Comparison of ENCODE assay signal across 8 mouse cellular contexts in genomic region chr17:35509284-35509683, GRCm38 (mm10). TPM values are rescaled to one million over a fixed set of nuclear protein-coding genes. Genes with fewer than 3 reads are reported as not detected.
DNase-seq lines count a peak whose midpoint lies in the region; ATAC-seq and TF ChIP-seq lines count a peak whose summit lies in the region.

No protein-coding gene starts in this region.

- no peak overlapping the region for H3K27ac ChIP-seq in kidney, embryonic 14.5 days (ENCODE audit: low read depth, low read length)
- H3K27ac ChIP-seq in kidney, embryonic 16.5 days (ENCODE audit: low read length): no peak overlapping the region
- peak overlapping the region; percentile 88 for H3K27ac ChIP-seq in ES-Bruce4 (ENCODE audit: insufficient read depth, low read length)
- H3K27ac ChIP-seq in embryonic facial prominence, embryonic 14.5 days (replicated peaks; ENCODE audit: low read depth, low read length): no peak overlapping the region
- no peak overlapping the region for H3K27ac ChIP-seq in lung, embryonic 15.5 days

- H3K9me3 ChIP-seq in kidney, embryonic 14.5 days (ENCODE audit: control insufficient read depth, low read length): no peaks in the 10 kb centered on the region
- no peaks in the 10 kb centered on the region for H3K9me3 ChIP-seq in kidney, embryonic 16.5 days (ENCODE audit: low read length)
- no peaks in the 10 kb centered on the region for H3K9me3 ChIP-seq in ES-Bruce4 (replicated peaks; ENCODE audit: control insufficient read depth, insufficient read depth, low read length, poor library complexity, severe bottlenecking)
- no peaks in the 10 kb centered on the region for H3K9me3 ChIP-seq in embryonic facial prominence, embryonic 14.5 days (ENCODE audit: control insufficient read depth, low read length)
- H3K9me3 ChIP-seq in lung, embryonic 15.5 days: no peaks in the 10 kb centered on the region

- DNase-seq in embryonic facial prominence, embryonic 14.5 days (ENCODE audit: low spot score): peak; percentile 78
- peak; percentile 73 to 74 for DNase-seq in thymus, postnatal 36 days
- DNase-seq in right cerebral cortex, postnatal 14 days: no peak
- no peak for DNase-seq in gastrocnemius, postnatal 25 days

- H3K9ac ChIP-seq in kidney, embryonic 14.5 days (ENCODE audit: low read depth, low read length): no peak overlapping the region
- H3K9ac ChIP-seq in kidney, embryonic 16.5 days (replicated peaks; ENCODE audit: low read length): no peak overlapping the region
- H3K9ac ChIP-seq in ES-Bruce4 (ENCODE audit: low read depth, poor library complexity, severe bottlenecking): peak overlapping the region; percentile 46
- H3K9ac ChIP-seq in embryonic facial prominence, embryonic 14.5 days (ENCODE audit: low read depth, low read length): no peak overlapping the region
- H3K9ac ChIP-seq in lung, embryonic 15.5 days: no peak overlapping the region

- TF ChIP-seq POLR2A in ES-Bruce4 (IDR thresholded peaks at IDR 0.05; ENCODE audit: insufficient read depth, low read length): no peak

- 0 out of 2 replicates have a peak, but pooled peaks have one; percentile 46 for ATAC-seq in kidney, embryonic 14.5 days (ENCODE audit: low FRiP score, low TSS enrichment)
- no peak for ATAC-seq in kidney, embryonic 16.5 days (ENCODE audit: low FRiP score, low TSS enrichment)
- no peak; the same call in 1 of the 2 replicates for ATAC-seq in embryonic facial prominence, embryonic 14.5 days (ENCODE audit: low read depth)
- ATAC-seq in lung, embryonic 15.5 days (ENCODE audit: borderline replicate concordance, extremely low read depth, low FRiP score, low TSS enrichment): peak; percentile 21; the same call in 1 of the 2 replicates

- no peaks in the 10 kb centered on the region for H3K4me1 ChIP-seq in kidney, embryonic 14.5 days (ENCODE audit: control insufficient read depth, insufficient read depth, low read length)
- H3K4me1 ChIP-seq in kidney, embryonic 16.5 days (ENCODE audit: insufficient read depth, low read length): peaks cover 3% of the 10 kb centered on the region
- no peaks in the 10 kb centered on the region for H3K4me1 ChIP-seq in ES-Bruce4 (ENCODE audit: control insufficient read depth, insufficient read depth, low read length)
- no peaks in the 10 kb centered on the region for H3K4me1 ChIP-seq in embryonic facial prominence, embryonic 14.5 days (ENCODE audit: control insufficient read depth, insufficient read depth, low read length)
- peaks cover 10% of the 10 kb centered on the region for H3K4me1 ChIP-seq in lung, embryonic 15.5 days

- 29% methylated on average over 8 of the region's 8 CpGs for WGBS in kidney, embryonic 14.5 days
- 22% methylated on average over 8 of the region's 8 CpGs for WGBS in kidney, embryonic 16.5 days
- WGBS in embryonic facial prominence, embryonic 14.5 days: 21% methylated on average over 8 of the region's 8 CpGs
- 11% methylated on average over 8 of the region's 8 CpGs for WGBS in lung, embryonic 15.5 days

- peaks cover 11% of the 10 kb centered on the region; the same call in 1 of the 2 replicates for H3K36me3 ChIP-seq in kidney, embryonic 14.5 days (ENCODE audit: control insufficient read depth, insufficient read depth, low read length)
- peaks cover 6% of the 10 kb centered on the region for H3K36me3 ChIP-seq in kidney, embryonic 16.5 days (ENCODE audit: insufficient read depth, low read length)
- peaks cover 31% of the 10 kb centered on the region for H3K36me3 ChIP-seq in ES-Bruce4 (ENCODE audit: control insufficient read depth, insufficient read depth, low read length, poor library complexity, severe bottlenecking)
- peaks cover 8% of the 10 kb centered on the region; the same call in 1 of the 2 replicates for H3K36me3 ChIP-seq in embryonic facial prominence, embryonic 14.5 days (ENCODE audit: control insufficient read depth, insufficient read depth, low read length)
- peaks cover 8% of the 10 kb centered on the region; the same call in 1 of the 2 replicates for H3K36me3 ChIP-seq in lung, embryonic 15.5 days

- no peak overlapping the region for H3K4me3 ChIP-seq in kidney, embryonic 14.5 days (ENCODE audit: low read length)
- no peak overlapping the region for H3K4me3 ChIP-seq in kidney, embryonic 16.5 days (ENCODE audit: low read length)
- peak overlapping the region; percentile 53 for H3K4me3 ChIP-seq in ES-Bruce4 (ENCODE audit: low read depth, low read length)
- H3K4me3 ChIP-seq in embryonic facial prominence, embryonic 14.5 days (ENCODE audit: low read depth, low read length): no peak overlapping the region
- no peak overlapping the region for H3K4me3 ChIP-seq in lung, embryonic 15.5 days

- H3K4me2 ChIP-seq in kidney, embryonic 14.5 days (replicated peaks; ENCODE audit: low read depth, low read length): no peak overlapping the region
- H3K4me2 ChIP-seq in kidney, embryonic 16.5 days (replicated peaks; ENCODE audit: low read depth, low read length): no peak overlapping the region
- H3K4me2 ChIP-seq in embryonic facial prominence, embryonic 14.5 days (ENCODE audit: low read depth, low read length): no peak overlapping the region
- no peak overlapping the region for H3K4me2 ChIP-seq in lung, embryonic 15.5 days

- peaks cover 30% of the 10 kb centered on the region for H3K27me3 ChIP-seq in kidney, embryonic 14.5 days (ENCODE audit: control insufficient read depth, insufficient read depth, low read length)
- H3K27me3 ChIP-seq in kidney, embryonic 16.5 days (ENCODE audit: insufficient read depth, low read length): peaks cover 17% of the 10 kb centered on the region
- H3K27me3 ChIP-seq in ES-Bruce4 (ENCODE audit: control insufficient read depth, insufficient read depth, low read length, poor library complexity, severe bottlenecking): no peaks in the 10 kb centered on the region
- peaks cover 31% of the 10 kb centered on the region for H3K27me3 ChIP-seq in embryonic facial prominence, embryonic 14.5 days (replicated peaks; ENCODE audit: control insufficient read depth, insufficient read depth, low read length)
- peaks cover 22% of the 10 kb centered on the region for H3K27me3 ChIP-seq in lung, embryonic 15.5 days

- TF ChIP-seq EP300 in ES-Bruce4 (IDR thresholded peaks at IDR 0.05; ENCODE audit: insufficient read depth, low read depth, low read length): peak; percentile 93

- peak; percentile 67 for TF ChIP-seq CTCF in ES-Bruce4 (IDR thresholded peaks at IDR 0.05; ENCODE audit: low read depth, low read length)

RNA-seq across cellular contexts. Expression of gene Pou5f1, which starts 3.5 kb away (rescaled TPM):
- polyA plus RNA-seq in kidney, embryonic 14.5 days (2014; fragmentation: Nextera tagmentation; extraction: Ambion mirVana): not detected in 2 replicates
- 0.19 TPM in 1 of 2 replicates, not detected in the other for polyA plus RNA-seq in kidney, embryonic 16.5 days (2015; fragmentation: Nextera tagmentation; extraction: Ambion mirVana)
- polyA plus RNA-seq in ES-Bruce4 (2011; ENCODE audit: insufficient read depth, insufficient read length, low read depth, missing spikeins): 397 and 429 TPM in 2 replicates
- not detected in 2 replicates for polyA plus RNA-seq in embryonic facial prominence, embryonic 14.5 days (2014; fragmentation: Nextera tagmentation; extraction: Ambion mirVana)
- polyA plus RNA-seq in lung, embryonic 15.5 days (2015; fragmentation: Nextera tagmentation; extraction: Ambion mirVana): 0.11 and 0.14 TPM in 2 replicates
- under 1 TPM in 1 of 2 experiments, not detected in 1; 0.27 TPM for total RNA-seq in gastrocnemius, postnatal 25 days (2021)

RNA-seq across cellular contexts. Expression of gene Tcf19, which starts 7.3 kb away (rescaled TPM):
- polyA plus RNA-seq in kidney, embryonic 14.5 days (2014; fragmentation: Nextera tagmentation; extraction: Ambion mirVana): 67.8 and 68.1 TPM in 2 replicates
- 72.9 and 77.2 TPM in 2 replicates for polyA plus RNA-seq in kidney, embryonic 16.5 days (2015; fragmentation: Nextera tagmentation; extraction: Ambion mirVana)
- 4.0 and 5.2 TPM in 2 replicates for polyA plus RNA-seq in ES-Bruce4 (2011; ENCODE audit: insufficient read depth, insufficient read length, low read depth, missing spikeins)
- 82.9 and 83.2 TPM in 2 replicates for polyA plus RNA-seq in embryonic facial prominence, embryonic 14.5 days (2014; fragmentation: Nextera tagmentation; extraction: Ambion mirVana)
- 92.0 and 92.1 TPM in 2 replicates for polyA plus RNA-seq in lung, embryonic 15.5 days (2015; fragmentation: Nextera tagmentation; extraction: Ambion mirVana)
- total RNA-seq in gastrocnemius, postnatal 25 days (2021): 1 to 10 TPM; 1.5 to 2.9 TPM

RNA-seq across cellular contexts. Expression of gene Cchcr1, which starts 7.6 kb away (rescaled TPM):
- polyA plus RNA-seq in kidney, embryonic 14.5 days (2014; fragmentation: Nextera tagmentation; extraction: Ambion mirVana): 10.3 and 19.1 TPM in 2 replicates
- polyA plus RNA-seq in kidney, embryonic 16.5 days (2015; fragmentation: Nextera tagmentation; extraction: Ambion mirVana): 17.3 and 20.5 TPM in 2 replicates
- polyA plus RNA-seq in ES-Bruce4 (2011; ENCODE audit: insufficient read depth, insufficient read length, low read depth, missing spikeins): 13.4 and 15.3 TPM in 2 replicates
- 10.5 and 12.2 TPM in 2 replicates for polyA plus RNA-seq in embryonic facial prominence, embryonic 14.5 days (2014; fragmentation: Nextera tagmentation; extraction: Ambion mirVana)
- 21.2 and 23.3 TPM in 2 replicates for polyA plus RNA-seq in lung, embryonic 15.5 days (2015; fragmentation: Nextera tagmentation; extraction: Ambion mirVana)
- 1 to 10 TPM; 2.5 to 2.7 TPM for total RNA-seq in gastrocnemius, postnatal 25 days (2021)

RNA-seq across cellular contexts. Expression of gene Psors1c2, which starts 23.7 kb away (rescaled TPM):
- 0.79 and 0.80 TPM in 2 replicates for polyA plus RNA-seq in kidney, embryonic 14.5 days (2014; fragmentation: Nextera tagmentation; extraction: Ambion mirVana)
- 1.5 TPM in 2 replicates for polyA plus RNA-seq in kidney, embryonic 16.5 days (2015; fragmentation: Nextera tagmentation; extraction: Ambion mirVana)
- 4.6 and 7.0 TPM in 2 replicates for polyA plus RNA-seq in ES-Bruce4 (2011; ENCODE audit: insufficient read depth, insufficient read length, low read depth, missing spikeins)
- polyA plus RNA-seq in embryonic facial prominence, embryonic 14.5 days (2014; fragmentation: Nextera tagmentation; extraction: Ambion mirVana): 0.59 and 1.9 TPM in 2 replicates
- 0.78 and 1.1 TPM in 2 replicates for polyA plus RNA-seq in lung, embryonic 15.5 days (2015; fragmentation: Nextera tagmentation; extraction: Ambion mirVana)
- total RNA-seq in gastrocnemius, postnatal 25 days (2021): not detected

RNA-seq across cellular contexts. Expression of gene H2-Q10, which starts 39.4 kb away (rescaled TPM):
- polyA plus RNA-seq in kidney, embryonic 14.5 days (2014; fragmentation: Nextera tagmentation; extraction: Ambion mirVana): 0.26 and 0.39 TPM in 2 replicates
- polyA plus RNA-seq in kidney, embryonic 16.5 days (2015; fragmentation: Nextera tagmentation; extraction: Ambion mirVana): 1.4 and 1.6 TPM in 2 replicates
- 0.68 and 2.0 TPM in 2 replicates for polyA plus RNA-seq in ES-Bruce4 (2011; ENCODE audit: insufficient read depth, insufficient read length, low read depth, missing spikeins)
- 0.35 TPM in 1 of 2 replicates, not detected in the other for polyA plus RNA-seq in embryonic facial prominence, embryonic 14.5 days (2014; fragmentation: Nextera tagmentation; extraction: Ambion mirVana)
- polyA plus RNA-seq in lung, embryonic 15.5 days (2015; fragmentation: Nextera tagmentation; extraction: Ambion mirVana): 0.64 and 1.7 TPM in 2 replicates
- 1 to 10 TPM in 1 of 2 experiments, under 1 TPM in 1; 0.15 to 1.3 TPM for total RNA-seq in gastrocnemius, postnatal 25 days (2021)

Comparison
In these comparisons a context has a peak if more than half of its experiments do, and no peak if none do; other contexts are left out.
1. ATAC-seq: peak in kidney, embryonic 14.5 days (single experiment) and lung, embryonic 15.5 days (single experiment); none in kidney, embryonic 16.5 days (single experiment) and embryonic facial prominence, embryonic 14.5 days (single experiment).
2. DNase-seq: peak in embryonic facial prominence, embryonic 14.5 days (single experiment) and thymus, postnatal 36 days (2 of 2); none in right cerebral cortex, postnatal 14 days (single experiment) and gastrocnemius, postnatal 25 days (single experiment).
3. RNA of gene Pou5f1, which starts 3.5 kb away (polyA plus RNA-seq): 397 to 429 TPM in ES-Bruce4; 0.19 TPM in kidney, embryonic 16.5 days, 0.11 to 0.14 TPM in lung, embryonic 15.5 days, not detected in kidney, embryonic 14.5 days and not detected in embryonic facial prominence, embryonic 14.5 days; every median in the first group is over 100 times any median in the second.
4. RNA of gene Tcf19, which starts 7.3 kb away (polyA plus RNA-seq): 92.0 to 92.1 TPM in lung, embryonic 15.5 days, 82.9 to 83.2 TPM in embryonic facial prominence, embryonic 14.5 days, 72.9 to 77.2 TPM in kidney, embryonic 16.5 days and 67.8 to 68.1 TPM in kidney, embryonic 14.5 days; 4.0 to 5.2 TPM in ES-Bruce4; every median in the first group is over 10 times any median in the second.